ENCODE assay signal across 22 mouse cellular contexts in genomic region chr17:25964271-25964670, GRCm38 (mm10). TPM values are rescaled to one million over a fixed set of nuclear protein-coding genes. Genes with fewer than 3 reads are reported as not detected.
DNase-seq lines count a peak whose midpoint lies in the region; ATAC-seq lines count a peak whose summit lies in the region.
"Had no signal": no experiment of that assay in that cellular context is flagged by ENCODE, and none has a peak within 500 bp of the region (broad histone marks: within the 10 kb centered on the region; RNA-seq: fewer than 3 reads in every experiment).

No protein-coding gene starts in this region.

- no peaks in the 10 kb centered on the region for H3K9me3 ChIP-seq in liver, embryonic 12.5 days (replicated peaks)
- no peaks in the 10 kb centered on the region for H3K9me3 ChIP-seq in liver, embryonic 15.5 days (replicated peaks)
- H3K9me3 ChIP-seq: forebrain, embryonic 12.5 days; limb, embryonic 12.5 days; midbrain, embryonic 15.5 days had no signal

- peaks cover 82% of the 10 kb centered on the region for H3K4me1 ChIP-seq in liver, embryonic 12.5 days
- peaks cover 81% of the 10 kb centered on the region for H3K4me1 ChIP-seq in liver, embryonic 15.5 days (replicated peaks)
- H3K4me1 ChIP-seq: forebrain, embryonic 12.5 days; limb, embryonic 12.5 days; midbrain, embryonic 15.5 days had no signal

- no peaks in the 10 kb centered on the region for H3K27me3 ChIP-seq in liver, embryonic 12.5 days (replicated peaks)
- H3K27me3 ChIP-seq in liver, embryonic 15.5 days = no peaks in the 10 kb centered on the region
- H3K27me3 ChIP-seq: forebrain, embryonic 12.5 days; limb, embryonic 12.5 days; midbrain, embryonic 15.5 days had no signal

- no peak for ATAC-seq in liver, embryonic 12.5 days
- ATAC-seq in liver, embryonic 15.5 days (ENCODE audit: insufficient read depth) = no peak
- no peak for ATAC-seq in CD4-positive, CD25-positive, alpha-beta regulatory T cell, adult 4 months
- ATAC-seq: midbrain, embryonic 15.5 days had no signal

- peak overlapping the region; percentile 65; the same call in 1 of the 2 replicates for H3K9ac ChIP-seq in liver, embryonic 12.5 days
- H3K9ac ChIP-seq in liver, embryonic 15.5 days = peak overlapping the region; percentile 18; the same call in 1 of the 2 replicates
- H3K9ac ChIP-seq: forebrain, embryonic 12.5 days; limb, embryonic 12.5 days; lung, embryonic 14.5 days; midbrain, embryonic 15.5 days had no signal

- H3K4me2 ChIP-seq in liver, embryonic 12.5 days = peak overlapping the region; percentile 66; the same call in 1 of the 2 replicates
- no peak overlapping the region; the same call in 1 of the 2 replicates for H3K4me2 ChIP-seq in liver, embryonic 15.5 days
- H3K4me2 ChIP-seq: forebrain, embryonic 12.5 days; limb, embryonic 12.5 days; lung, embryonic 14.5 days; midbrain, embryonic 15.5 days had no signal

- 82% methylated on average over 7 of the region's 7 CpGs for WGBS in liver, embryonic 12.5 days (ENCODE audit: insufficient replicate concordance)
- 81% methylated on average over 7 of the region's 7 CpGs for WGBS in liver, embryonic 15.5 days (ENCODE audit: insufficient replicate concordance)

- peaks cover 58% of the 10 kb centered on the region for H3K36me3 ChIP-seq in liver, embryonic 12.5 days
- peaks cover 53% of the 10 kb centered on the region for H3K36me3 ChIP-seq in liver, embryonic 15.5 days (replicated peaks)

- H3K27ac ChIP-seq in liver, embryonic 12.5 days = peak overlapping the region; percentile 94
- H3K27ac ChIP-seq in liver, embryonic 15.5 days (replicated peaks) = peak overlapping the region; percentile 95
- H3K27ac ChIP-seq: forebrain, embryonic 12.5 days; limb, embryonic 12.5 days; macrophage; midbrain, embryonic 15.5 days had no signal

- peak; percentile 71 for DNase-seq in cerebellum, adult 9-10 months
- no peak for DNase-seq in cerebellum, postnatal 14 days
- no peak for DNase-seq in liver
- DNase-seq in NIH3T3 (ENCODE audit: low read depth) = peak; percentile 25
- DNase-seq in right cerebral cortex, adult 2 months (ENCODE audit: low spot score in 2 of 2) = no peak
- DNase-seq: heart, adult 11 months; heart, postnatal 36 days; kidney, adult 9 months; kidney, postnatal 36 days; lung, embryonic 14.5 days; right cerebral cortex, postnatal 25 days had no signal

- H3K4me3 ChIP-seq in liver, embryonic 12.5 days = no peak overlapping the region
- H3K4me3 ChIP-seq in liver, embryonic 15.5 days (replicated peaks) = no peak overlapping the region
- H3K4me3 ChIP-seq: forebrain, embryonic 12.5 days; limb, embryonic 12.5 days; midbrain, embryonic 15.5 days; myocyte had no signal

RNA-seq across cellular contexts. Expression of gene A930017K11Rik, which starts 11.9 kb away (rescaled TPM):
- polyA plus RNA-seq in liver, embryonic 12.5 days (2016; fragmentation: Nextera tagmentation; extraction: Ambion mirVana) = 0.36 and 0.49 TPM in 2 replicates
- 0.23 and 0.37 TPM in 2 replicates for polyA plus RNA-seq in liver, embryonic 15.5 days (2015; fragmentation: Nextera tagmentation; extraction: Ambion mirVana)
- polyA plus RNA-seq in CD4-positive, CD25-positive, alpha-beta regulatory T cell, adult 4 months (2017; shearing (Covaris generic)) = not detected
- polyA plus RNA-seq: heart, embryonic 14.5 days; macrophage had no signal

RNA-seq across cellular contexts. Expression of gene Nhlrc4, which starts 19.5 kb away (rescaled TPM):
- 5.0 and 7.3 TPM in 2 replicates for polyA plus RNA-seq in liver, embryonic 12.5 days (2016; fragmentation: Nextera tagmentation; extraction: Ambion mirVana)
- polyA plus RNA-seq in liver, embryonic 15.5 days (2015; fragmentation: Nextera tagmentation; extraction: Ambion mirVana) = 6.1 and 6.7 TPM in 2 replicates
- not detected for polyA plus RNA-seq in CD4-positive, CD25-positive, alpha-beta regulatory T cell, adult 4 months (2017; shearing (Covaris generic))
- polyA plus RNA-seq: embryonic facial prominence, embryonic 11.5 days; heart, embryonic 14.5 days; lung, embryonic 14.5 days; macrophage; neural tube, embryonic 14.5 days had no signal

RNA-seq across cellular contexts. Expression of gene Pigq, which starts 19.5 kb away (rescaled TPM):
- polyA plus RNA-seq in liver, embryonic 12.5 days (2016; fragmentation: Nextera tagmentation; extraction: Ambion mirVana) = 161 and 171 TPM in 2 replicates
- polyA plus RNA-seq in liver, embryonic 15.5 days (2015; fragmentation: Nextera tagmentation; extraction: Ambion mirVana) = 156 and 174 TPM in 2 replicates
- polyA plus RNA-seq in CD4-positive, CD25-positive, alpha-beta regulatory T cell, adult 4 months (2017; shearing (Covaris generic)) = 10 to 100 TPM; 27.8 to 49.3 TPM

RNA-seq across cellular contexts. Expression of gene Capn15, which starts 21.3 kb away (rescaled TPM):
- 20.4 and 21.3 TPM in 2 replicates for polyA plus RNA-seq in liver, embryonic 12.5 days (2016; fragmentation: Nextera tagmentation; extraction: Ambion mirVana)
- 9.7 and 11.4 TPM in 2 replicates for polyA plus RNA-seq in liver, embryonic 15.5 days (2015; fragmentation: Nextera tagmentation; extraction: Ambion mirVana)
- polyA plus RNA-seq in CD4-positive, CD25-positive, alpha-beta regulatory T cell, adult 4 months (2017; shearing (Covaris generic)) = 1 to 10 TPM; 5.3 to 6.6 TPM

RNA-seq across cellular contexts. Expression of gene Rab40c, which starts 44.7 kb away (rescaled TPM):
- 9.9 and 11.8 TPM in 2 replicates for polyA plus RNA-seq in liver, embryonic 12.5 days (2016; fragmentation: Nextera tagmentation; extraction: Ambion mirVana)
- 6.6 and 8.4 TPM in 2 replicates for polyA plus RNA-seq in liver, embryonic 15.5 days (2015; fragmentation: Nextera tagmentation; extraction: Ambion mirVana)
- polyA plus RNA-seq in CD4-positive, CD25-positive, alpha-beta regulatory T cell, adult 4 months (2017; shearing (Covaris generic)) = 1 to 10 TPM; 6.6 to 7.3 TPM

Comparison
In these comparisons a context has a peak if more than half of its experiments do, and no peak if none do; other contexts are left out.
1. DNase-seq: peak in cerebellum, adult 9-10 months (single experiment) and NIH3T3 (single experiment); none in cerebellum, postnatal 14 days (0 of 2), liver (single experiment) and right cerebral cortex, adult 2 months (0 of 2).